Mouse (Mus musculus) MEL (cell line): ENCODE measurements around the gene Maml3. TPM values are rescaled to one million over a fixed set of nuclear protein-coding genes. Genes with fewer than 3 reads are reported as not detected.
A peak's percentile ranks its signal among the peaks of the same experiment; 100 is the strongest.

Experiments
- DNase-seq: peaks from one replicate; pipeline ENCODE4 v3.0.0; 2011; ENCODE audit warnings: low read depth, low spot score
- H3K27ac ChIP-seq: 2 replicates; pipeline ENCODE4 v1.5.1; 2012; ENCODE audit warnings: low read depth, mild to moderate bottlenecking, control low read depth, low read length, moderate library complexity; ENCODE audit not compliant: control insufficient read depth
- H3K27me3 ChIP-seq, 2 experiments: fragments of 150-350 bp in 1 of 2; sonication (generic) in 1 of 2; 2 replicates each; pipeline ENCODE4 v1.6.1; 2012; ENCODE audit warnings: low read length in 2 of 2, mild to moderate bottlenecking in 2 of 2, improper control_type of control experiment in 1 of 2, moderate library complexity in 1 of 2; ENCODE audit not compliant: insufficient read depth in 2 of 2, control insufficient read depth in 1 of 2
- H3K36me3 ChIP-seq, 2 experiments: 2 replicates each; pipeline ENCODE4 v1.6.1; 2012 to 2014; ENCODE audit warnings: low read length in 2 of 2, improper control_type of control experiment in 1 of 2, inconsistent platforms in 1 of 2, mild to moderate bottlenecking in 1 of 2; ENCODE audit not compliant: insufficient read depth in 2 of 2, control insufficient read depth in 1 of 2
- H3K4me1 ChIP-seq, 2 experiments: fragments of 150-350 bp in 1 of 2; sonication (generic) in 1 of 2; 2 replicates each; pipeline ENCODE4 v1.6.1; 2012; ENCODE audit warnings: low read length in 2 of 2, improper control_type of control experiment in 1 of 2, mild to moderate bottlenecking in 1 of 2; ENCODE audit not compliant: insufficient read depth in 2 of 2, control insufficient read depth in 1 of 2
- H3K4me3 ChIP-seq, 2 experiments: fragments of 150-350 bp in 1 of 2; sonication (generic) in 1 of 2; 2 replicates each; pipeline ENCODE4 v1.5.1; 2012; ENCODE audit warnings: low read depth in 2 of 2, low read length in 2 of 2, mild to moderate bottlenecking in 2 of 2, moderate library complexity in 2 of 2, control low read depth in 1 of 2, improper control_type of control experiment in 1 of 2; ENCODE audit not compliant: control insufficient read depth in 1 of 2, insufficient read depth in 1 of 2
- H3K79me2 ChIP-seq: 2 replicates; pipeline ENCODE4 v1.6.1; 2012; ENCODE audit warnings: mild to moderate bottlenecking, low read length, moderate library complexity; ENCODE audit not compliant: control insufficient read depth, poor library complexity, insufficient read depth
- H3K9ac ChIP-seq: 2 replicates; pipeline ENCODE4 v1.6.1; 2012; ENCODE audit warnings: low read depth, mild to moderate bottlenecking, control low read depth, low read length, moderate library complexity; ENCODE audit not compliant: control insufficient read depth, poor library complexity, severe bottlenecking
- H3K9me3 ChIP-seq: fragments of 150-350 bp; sonication (generic); replicated peaks from 2 replicates; pipeline ENCODE4 v1.6.1; 2012; ENCODE audit warnings: mild to moderate bottlenecking, low read length, improper control_type of control experiment, moderate library complexity; ENCODE audit not compliant: insufficient read depth
- CHD2 ChIP-seq: IDR thresholded peaks from 2 replicates; pipeline ENCODE4 v1.6.1; 2011; ENCODE audit warnings: low read length, improper control_type of control experiment
- ELF1 ChIP-seq: IDR thresholded peaks from 2 replicates; pipeline ENCODE4 v1.6.1; 2014; ENCODE audit warnings: low read depth, mild to moderate bottlenecking, inconsistent platforms, low read length, improper control_type of control experiment, moderate library complexity
- GATA1 ChIP-seq: IDR thresholded peaks from 2 replicates; pipeline ENCODE4 v1.6.1; 2011; ENCODE audit warnings: low read depth, low read length, improper control_type of control experiment
- HCFC1 ChIP-seq: IDR thresholded peaks from 2 replicates; pipeline ENCODE4 v1.6.1; 2012; ENCODE audit warnings: low read depth, mild to moderate bottlenecking, inconsistent platforms, low read length, improper control_type of control experiment, moderate library complexity
- KAT2A ChIP-seq: conservative IDR thresholded peaks from 2 replicates; pipeline ENCODE4 v1.6.1; 2012; ENCODE audit warnings: low read depth, low read length, improper control_type of control experiment, inconsistent platforms
- MAFK ChIP-seq: IDR thresholded peaks from 2 replicates; pipeline ENCODE4 v1.6.1; 2011; ENCODE audit warnings: low read depth, mild to moderate bottlenecking, low read length, improper control_type of control experiment, borderline replicate concordance
- MAX ChIP-seq: IDR thresholded peaks from 2 replicates; pipeline ENCODE4 v1.6.1; 2011; ENCODE audit warnings: low read length, improper control_type of control experiment
- MAZ ChIP-seq: IDR thresholded peaks from 2 replicates; pipeline ENCODE4 v1.6.1; 2012; ENCODE audit warnings: low read depth, mild to moderate bottlenecking, inconsistent platforms, low read length, improper control_type of control experiment
- MEF2A ChIP-seq: IDR thresholded peaks from 2 replicates; pipeline ENCODE4 v1.6.1; 2014; ENCODE audit warnings: low read depth, mild to moderate bottlenecking, inconsistent platforms, low read length, improper control_type of control experiment; ENCODE audit not compliant: poor library complexity, insufficient replicate concordance, severe bottlenecking; ENCODE audit errors: extremely low read depth
- MYC ChIP-seq: IDR thresholded peaks from 2 replicates; pipeline ENCODE4 v1.6.1; 2011; ENCODE audit warnings: low read depth, mild to moderate bottlenecking, low read length, improper control_type of control experiment, moderate library complexity
- NELFE ChIP-seq: IDR thresholded peaks from 2 replicates; pipeline ENCODE4 v1.6.1; 2011; ENCODE audit warnings: low read depth, low read length, improper control_type of control experiment
- POLR2A ChIP-seq, 2 experiments: IDR thresholded peaks; 2 replicates each; pipeline ENCODE4 v1.6.1; 2011 to 2012; ENCODE audit warnings: low read length in 2 of 2, mild to moderate bottlenecking in 2 of 2, control low read depth in 1 of 2, improper control_type of control experiment in 1 of 2, low read depth in 1 of 2, moderate library complexity in 1 of 2; ENCODE audit not compliant: control insufficient read depth in 1 of 2, insufficient read depth in 1 of 2, poor library complexity in 1 of 2
- POLR2AphosphoS5 ChIP-seq: IDR thresholded peaks from 2 replicates; pipeline ENCODE4 v1.6.1; 2012; ENCODE audit warnings: low read depth, borderline replicate concordance, mild to moderate bottlenecking, inconsistent platforms, low read length, moderate library complexity, mixed read lengths
- RCOR1 ChIP-seq: IDR thresholded peaks from 2 replicates; pipeline ENCODE4 v1.6.1; 2012; ENCODE audit warnings: low read depth, mild to moderate bottlenecking, inconsistent platforms, low read length, improper control_type of control experiment
- SIN3A ChIP-seq: IDR thresholded peaks from 2 replicates; pipeline ENCODE4 v1.6.1; 2012; ENCODE audit warnings: low read length, improper control_type of control experiment, inconsistent platforms
- TBP ChIP-seq: IDR thresholded peaks from 2 replicates; pipeline ENCODE4 v1.8.0; 2011; ENCODE audit warnings: low read depth, low read length, improper control_type of control experiment
- UBTF ChIP-seq: IDR thresholded peaks from 2 replicates; pipeline ENCODE4 v1.6.1; 2012; ENCODE audit warnings: low read depth, mild to moderate bottlenecking, inconsistent platforms, low read length, improper control_type of control experiment, moderate library complexity, borderline replicate concordance; ENCODE audit not compliant: insufficient read depth
- ZKSCAN1 ChIP-seq: IDR thresholded peaks from 2 replicates; pipeline ENCODE4 v1.6.1; 2012; ENCODE audit warnings: low read depth, mild to moderate bottlenecking, inconsistent platforms, low read length, improper control_type of control experiment, moderate library complexity
- ZMIZ1 ChIP-seq: IDR thresholded peaks from 2 replicates; pipeline ENCODE4 v1.6.1; 2012; ENCODE audit warnings: low read depth, mild to moderate bottlenecking, inconsistent platforms, low read length, improper control_type of control experiment, moderate library complexity
- polyA plus RNA-seq, 2 experiments: library from polyadenylated mRNA; stranded (reverse) in 1 of 2; unstranded in 1 of 2; fragments of >175 nt in 1 of 2; fragments of >200 nt in 1 of 2; gene quantifications; 2 replicates each; pipeline versions ENCODE4 v1.2.1 to v1.2.4; 2012; ENCODE audit warnings: low replicate concordance in 2 of 2, low read depth in 1 of 2; ENCODE audit not compliant: insufficient read length in 2 of 2, insufficient read depth in 1 of 2, missing spikeins in 1 of 2
- total RNA-seq: library from RNA; depleted of rRNA; stranded (reverse); fragments of 300-350 nt; gene quantifications from 2 replicates; pipeline ENCODE4 v1.2.3, GENCODE M21; 2012

Maml3 gene
- total and polyA plus RNA-seq, 3 experiments = 2.0 to 4.1 TPM; not detected in 1

GRCm38 (mm10) chr3:51907113-51907860 is 197.6 kb downstream of the Maml3 start:
- no peak overlapping the region for H3K27ac ChIP-seq
- H3K9ac ChIP-seq = no peak overlapping the region
- H3K4me1 ChIP-seq = no peaks in the 10 kb centered on the region
- no peak for DNase-seq
- H3K36me3 ChIP-seq = no peaks in the 10 kb centered on the region
- H3K79me2 ChIP-seq = no peaks in the 10 kb centered on the region
- H3K9me3 ChIP-seq = no peaks in the 10 kb centered on the region
- TF ChIP-seq UBTF = no peak
- TF ChIP-seq SIN3A = no peak
- peak; percentile 75; the same call in 1 of the 2 replicates for TF ChIP-seq MAFK
- no peak overlapping the region for H3K4me3 ChIP-seq
- H3K27me3 ChIP-seq = no peaks in the 10 kb centered on the region

DNA sequence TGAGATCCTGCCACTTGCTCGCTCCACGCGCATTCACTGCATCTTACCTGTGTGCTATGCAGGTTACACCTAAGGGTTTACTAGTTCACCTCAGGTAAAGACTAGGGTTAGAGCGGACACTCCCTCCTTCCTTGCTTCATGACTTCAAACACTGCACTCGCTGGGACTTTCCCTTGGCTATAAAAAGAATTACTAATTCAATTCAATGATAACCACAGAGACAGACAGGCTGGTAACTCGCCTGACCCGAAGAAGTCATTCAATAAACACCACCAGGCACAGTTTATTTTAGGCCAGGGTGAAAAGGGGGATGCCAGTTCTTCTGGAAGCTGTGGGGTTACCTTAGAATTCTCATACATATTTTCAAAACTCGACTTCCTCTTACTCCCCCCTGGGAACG is 199.0 kb downstream of the Maml3 start:
- Histone ChIP-seq H3K36me3 (no peaks in the 10 kb centered on the region), H3K4me1 (no peaks in the 10 kb centered on the region), H3K9ac (no peak overlapping the region), H3K27me3 (no peaks in the 10 kb centered on the region), H3K79me2 (no peaks in the 10 kb centered on the region), H3K4me3 (no peak overlapping the region), H3K27ac (no peak overlapping the region), H3K9me3 (no peaks in the 10 kb centered on the region)
- TF ChIP-seq GATA1 (no peak), HCFC1 (no peak), MYC (no peak), RCOR1 (no peak), ZMIZ1 (no peak), MAX (no peak), TBP (no peak), ELF1 (no peak), MAZ (no peak), ZKSCAN1 (no peak), NELFE (no peak), MEF2A (no peak), POLR2AphosphoS5 (no peak), CHD2 (no peak), SIN3A (no peak), KAT2A (no peak), POLR2A (IDR thresholded peaks at IDR 0.05; ENCODE audit: control insufficient read depth in 1 of 2, insufficient read depth in 1 of 2, low read depth in 1 of 2, low read length in 2 of 2, poor library complexity in 1 of 2) (no peak)
- no peak for DNase-seq
